Mouse (Mus musculus): Measurements from ENCODE around the gene Tnik. TPM values are rescaled to one million over a fixed set of nuclear protein-coding genes. Genes with fewer than 3 reads are reported as not detected.

Tnik gene
- polyA plus RNA-seq, 1 experiment from 2014 or later = 14.7 TPM

GRCm38 (mm10) chr3:28420698-28421097 lies 157.7 kb downstream of the Tnik start:
- H3K9ac ChIP-seq = no peak overlapping the region
- H3K4me2 ChIP-seq = no peak overlapping the region
- H3K36me3 ChIP-seq = no peaks in the 10 kb centered on the region
- no peak overlapping the region for H3K27ac ChIP-seq
- WGBS = 62% methylated on average over 3 of the region's 3 CpGs
- H3K4me3 ChIP-seq (replicated peaks) = no peak overlapping the region
- no peaks in the 10 kb centered on the region for H3K27me3 ChIP-seq (replicated peaks)
- no peak for ATAC-seq (ENCODE audit: insufficient read depth, low FRiP score, low read depth)
- H3K4me1 ChIP-seq = no peaks in the 10 kb centered on the region
- no peaks in the 10 kb centered on the region for H3K9me3 ChIP-seq

GRCm38 (mm10) chr3:28421798-28422197 lies 158.8 kb downstream of the Tnik start:
- no peaks in the 10 kb centered on the region for H3K9me3 ChIP-seq
- WGBS = 69% methylated on average over 6 of the region's 6 CpGs
- no peaks in the 10 kb centered on the region for H3K4me1 ChIP-seq
- no peak overlapping the region for H3K4me2 ChIP-seq
- no peak overlapping the region for H3K4me3 ChIP-seq (replicated peaks)
- no peak for ATAC-seq (ENCODE audit: insufficient read depth, low FRiP score, low read depth)
- H3K36me3 ChIP-seq = no peaks in the 10 kb centered on the region
- no peak overlapping the region for H3K27ac ChIP-seq
- H3K27me3 ChIP-seq (replicated peaks) = no peaks in the 10 kb centered on the region
- H3K9ac ChIP-seq = no peak overlapping the region

GRCm38 (mm10) chr3:28422221-28422620 lies 159.2 kb downstream of the Tnik start:
- Histone ChIP-seq H3K27ac (no peak overlapping the region), H3K27me3 (replicated peaks) (no peaks in the 10 kb centered on the region), H3K4me1 (no peaks in the 10 kb centered on the region), H3K4me3 (replicated peaks) (no peak overlapping the region), H3K9me3 (no peaks in the 10 kb centered on the region), H3K4me2 (no peak overlapping the region), H3K9ac (no peak overlapping the region), H3K36me3 (no peaks in the 10 kb centered on the region)
- no peak for ATAC-seq (ENCODE audit: insufficient read depth, low FRiP score, low read depth)
- 93% methylated on average over 1 of the region's 1 CpGs for WGBS

GRCm38 (mm10) chr3:28425911-28426310 lies 162.9 kb downstream of the Tnik start:
- H3K4me3 ChIP-seq (replicated peaks) = no peak overlapping the region
- ATAC-seq (ENCODE audit: insufficient read depth, low FRiP score, low read depth) = no peak
- no peak overlapping the region for H3K4me2 ChIP-seq
- H3K27me3 ChIP-seq (replicated peaks) = no peaks in the 10 kb centered on the region
- H3K9me3 ChIP-seq = no peaks in the 10 kb centered on the region
- H3K27ac ChIP-seq = no peak overlapping the region
- no peak overlapping the region for H3K9ac ChIP-seq
- H3K4me1 ChIP-seq = no peaks in the 10 kb centered on the region
- 84% methylated on average over 6 of the region's 6 CpGs for WGBS
- no peaks in the 10 kb centered on the region for H3K36me3 ChIP-seq

- no peaks in the 10 kb centered on the region for H3K27me3 ChIP-seq (replicated peaks)
- no peak overlapping the region for H3K4me2 ChIP-seq
- H3K36me3 ChIP-seq = no peaks in the 10 kb centered on the region
- no peaks in the 10 kb centered on the region for H3K9me3 ChIP-seq
- ATAC-seq (ENCODE audit: insufficient read depth, low FRiP score, low read depth) = no peak
- no peak overlapping the region for H3K4me3 ChIP-seq (replicated peaks)
- WGBS = 59% methylated on average over 2 of the region's 2 CpGs
- no peak overlapping the region for H3K9ac ChIP-seq
- no peak overlapping the region for H3K27ac ChIP-seq
- H3K4me1 ChIP-seq = no peaks in the 10 kb centered on the region
Measured at GRCm38 (mm10) chr3:28431459-28431858, 168.4 kb downstream of the Tnik start.

- Histone ChIP-seq H3K9me3 (no peaks in the 10 kb centered on the region), H3K27ac (no peak overlapping the region), H3K36me3 (no peaks in the 10 kb centered on the region), H3K4me1 (no peaks in the 10 kb centered on the region), H3K9ac (no peak overlapping the region), H3K4me3 (replicated peaks) (no peak overlapping the region), H3K4me2 (no peak overlapping the region), H3K27me3 (replicated peaks) (no peaks in the 10 kb centered on the region)
- ATAC-seq (ENCODE audit: insufficient read depth, low FRiP score, low read depth) = no peak
- 83% methylated on average over 5 of the region's 5 CpGs for WGBS
Measured at GRCm38 (mm10) chr3:28432321-28432720, 169.3 kb downstream of the Tnik start.

- WGBS = 87% methylated on average over 5 of the region's 5 CpGs
- Histone ChIP-seq H3K9ac (no peak overlapping the region), H3K4me2 (no peak overlapping the region), H3K4me3 (replicated peaks) (no peak overlapping the region), H3K9me3 (no peaks in the 10 kb centered on the region), H3K36me3 (no peaks in the 10 kb centered on the region), H3K4me1 (no peaks in the 10 kb centered on the region), H3K27ac (no peak overlapping the region), H3K27me3 (replicated peaks) (no peaks in the 10 kb centered on the region)
- no peak for ATAC-seq (ENCODE audit: insufficient read depth, low FRiP score, low read depth)
Measured at GRCm38 (mm10) chr3:28435478-28435877, 172.5 kb downstream of the Tnik start.

- no peaks in the 10 kb centered on the region for H3K4me1 ChIP-seq
- 46% methylated on average over 5 of the region's 5 CpGs for WGBS
- H3K9me3 ChIP-seq = no peaks in the 10 kb centered on the region
- H3K27ac ChIP-seq = no peak overlapping the region
- no peaks in the 10 kb centered on the region for H3K36me3 ChIP-seq
- H3K4me3 ChIP-seq (replicated peaks) = no peak overlapping the region
- no peak overlapping the region for H3K4me2 ChIP-seq
- no peak for ATAC-seq (ENCODE audit: insufficient read depth, low FRiP score, low read depth)
- H3K27me3 ChIP-seq (replicated peaks) = no peaks in the 10 kb centered on the region
- H3K9ac ChIP-seq = no peak overlapping the region
Measured at GRCm38 (mm10) chr3:28437429-28437828, 174.4 kb downstream of the Tnik start.

GRCm38 (mm10) chr3:28441545-28441944 lies 178.5 kb downstream of the Tnik start:
- H3K4me1 ChIP-seq = no peaks in the 10 kb centered on the region
- H3K4me3 ChIP-seq (replicated peaks) = no peak overlapping the region
- no peaks in the 10 kb centered on the region for H3K27me3 ChIP-seq (replicated peaks)
- H3K9me3 ChIP-seq = no peaks in the 10 kb centered on the region
- no peak overlapping the region for H3K4me2 ChIP-seq
- no peak overlapping the region for H3K27ac ChIP-seq
- H3K9ac ChIP-seq = no peak overlapping the region
- 56% methylated on average over 4 of the region's 4 CpGs for whole genome bisulfite sequencing
- H3K36me3 ChIP-seq = no peaks in the 10 kb centered on the region
- no peak; the same call in 1 of the 2 replicates for ATAC-seq (ENCODE audit: insufficient read depth, low FRiP score, low read depth)

GRCm38 (mm10) chr3:28442116-28442515 lies 179.1 kb downstream of the Tnik start:
- no peaks in the 10 kb centered on the region for H3K9me3 ChIP-seq
- no peaks in the 10 kb centered on the region for H3K27me3 ChIP-seq (replicated peaks)
- no peaks in the 10 kb centered on the region for H3K4me1 ChIP-seq
- WGBS = 85% methylated on average over 4 of the region's 4 CpGs
- H3K4me3 ChIP-seq (replicated peaks) = no peak overlapping the region
- ATAC-seq (ENCODE audit: insufficient read depth, low FRiP score, low read depth) = no peak
- H3K9ac ChIP-seq = no peak overlapping the region
- no peak overlapping the region for H3K4me2 ChIP-seq
- H3K27ac ChIP-seq = 0 out of 2 replicates have a peak overlapping the region, but pooled peaks have one; percentile 16
- H3K36me3 ChIP-seq = no peaks in the 10 kb centered on the region

GRCm38 (mm10) chr3:28447950-28448349 lies 184.9 kb downstream of the Tnik start:
- no peaks in the 10 kb centered on the region for H3K36me3 ChIP-seq
- no peaks in the 10 kb centered on the region for H3K9me3 ChIP-seq
- H3K27ac ChIP-seq = no peak overlapping the region
- ATAC-seq (ENCODE audit: insufficient read depth, low FRiP score, low read depth) = no peak
- H3K9ac ChIP-seq = no peak overlapping the region
- no peak overlapping the region for H3K4me3 ChIP-seq (replicated peaks)
- H3K4me2 ChIP-seq = no peak overlapping the region
- 76% methylated on average over 4 of the region's 4 CpGs for WGBS
- H3K4me1 ChIP-seq = no peaks in the 10 kb centered on the region
- no peaks in the 10 kb centered on the region for H3K27me3 ChIP-seq (replicated peaks)

- WGBS = 84% methylated on average over 3 of the region's 3 CpGs
- Histone ChIP-seq H3K4me1 (no peaks in the 10 kb centered on the region), H3K9me3 (no peaks in the 10 kb centered on the region), H3K9ac (no peak overlapping the region), H3K27ac (no peak overlapping the region), H3K36me3 (no peaks in the 10 kb centered on the region), H3K27me3 (replicated peaks) (no peaks in the 10 kb centered on the region), H3K4me2 (no peak overlapping the region), H3K4me3 (replicated peaks) (no peak overlapping the region)
- ATAC-seq (ENCODE audit: insufficient read depth, low FRiP score, low read depth) = no peak
Measured at GRCm38 (mm10) chr3:28453458-28453857, 190.4 kb downstream of the Tnik start.

- ATAC-seq (ENCODE audit: insufficient read depth, low FRiP score, low read depth) = no peak
- H3K9me3 ChIP-seq = no peaks in the 10 kb centered on the region
- H3K4me3 ChIP-seq (replicated peaks) = no peak overlapping the region
- H3K27ac ChIP-seq = no peak overlapping the region
- H3K27me3 ChIP-seq (replicated peaks) = no peaks in the 10 kb centered on the region
- no peak overlapping the region for H3K9ac ChIP-seq
- no peaks in the 10 kb centered on the region for H3K36me3 ChIP-seq
- WGBS = 77% methylated on average over 8 of the region's 8 CpGs
- H3K4me1 ChIP-seq = no peaks in the 10 kb centered on the region
- H3K4me2 ChIP-seq = no peak overlapping the region
Measured at GRCm38 (mm10) chr3:28456842-28457241, 193.8 kb downstream of the Tnik start.
